Mouse (Mus musculus) adrenal gland, postnatal 25 days (tissue): Measurements from ENCODE around the gene Ttc7b. TPM values are rescaled to one million over a fixed set of nuclear protein-coding genes. Genes with fewer than 3 reads are reported as not detected.

ENCODE experiments used
- DNase-seq: peaks from one replicate; pipeline ENCODE4 v3.0.0; 2021; ENCODE audit warnings: mixed read lengths
- total RNA-seq: library from RNA; stranded (reverse); gene quantifications from 2 replicates; pipeline ENCODE4 v1.2.3, GENCODE M21; 2021

The Ttc7b gene
- total RNA-seq, 1 experiment from 2014 or later, result 92.8 TPM

DNA sequence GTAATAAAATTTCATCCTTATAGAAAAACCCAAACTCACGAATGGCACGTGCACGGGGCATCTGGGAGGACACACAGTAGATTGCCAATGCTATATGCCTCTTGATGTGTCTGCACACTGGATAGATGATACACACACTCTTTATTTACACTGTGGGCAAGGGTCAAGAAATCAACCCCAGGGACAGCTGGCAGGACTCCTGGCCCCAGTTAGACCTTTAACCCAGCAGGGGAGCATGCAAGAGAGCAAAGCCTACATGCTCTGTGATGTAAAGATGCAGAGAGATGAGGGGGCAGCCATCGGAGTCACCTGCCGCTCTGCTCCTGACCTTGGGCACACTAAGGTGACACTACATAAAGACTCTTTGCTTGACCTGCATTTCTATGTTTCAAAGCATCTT, 32.3 kb downstream of the Ttc7b start:
- DNase-seq, result no peak

DNA sequence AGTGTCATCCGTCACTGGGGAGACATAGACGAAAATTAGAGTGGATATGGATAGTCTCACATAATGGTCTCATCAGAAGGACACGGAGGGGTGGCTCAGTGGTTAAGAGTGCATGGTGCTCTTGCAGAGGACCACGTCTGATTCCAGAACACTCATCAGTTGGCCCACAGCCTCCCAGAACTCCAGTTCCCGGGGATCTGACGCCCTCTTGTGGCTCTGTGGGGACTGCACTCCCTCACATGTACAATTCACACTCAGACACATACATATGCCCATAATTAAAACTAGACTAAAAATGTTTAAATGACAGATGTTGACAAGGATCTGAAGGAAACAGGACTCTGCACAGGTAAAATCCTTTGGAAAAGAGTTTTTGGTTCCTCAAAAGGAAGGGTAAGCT, 34.4 kb downstream of the Ttc7b start:
- DNase-seq, result peak; percentile 70

DNA sequence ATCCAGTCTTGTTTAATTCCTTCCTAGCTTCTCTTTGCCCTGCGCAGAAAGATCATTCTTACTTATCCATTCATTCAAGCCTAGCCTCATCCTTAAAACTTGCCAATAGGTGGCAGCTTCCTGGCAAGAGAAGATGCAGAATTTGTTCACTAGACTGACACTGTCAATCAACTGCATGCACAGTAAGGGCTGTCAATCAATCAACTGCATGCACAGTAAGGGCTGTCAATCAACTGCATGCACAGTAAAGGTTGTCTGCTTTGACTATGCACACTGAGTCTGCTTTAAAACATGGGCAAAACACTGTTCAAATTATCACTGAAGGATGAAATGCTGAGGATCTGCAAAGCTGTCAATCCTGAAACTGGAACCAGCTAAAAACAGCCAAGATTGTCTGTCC, 37.6 kb downstream of the Ttc7b start:
- DNase-seq, result no peak

DNA sequence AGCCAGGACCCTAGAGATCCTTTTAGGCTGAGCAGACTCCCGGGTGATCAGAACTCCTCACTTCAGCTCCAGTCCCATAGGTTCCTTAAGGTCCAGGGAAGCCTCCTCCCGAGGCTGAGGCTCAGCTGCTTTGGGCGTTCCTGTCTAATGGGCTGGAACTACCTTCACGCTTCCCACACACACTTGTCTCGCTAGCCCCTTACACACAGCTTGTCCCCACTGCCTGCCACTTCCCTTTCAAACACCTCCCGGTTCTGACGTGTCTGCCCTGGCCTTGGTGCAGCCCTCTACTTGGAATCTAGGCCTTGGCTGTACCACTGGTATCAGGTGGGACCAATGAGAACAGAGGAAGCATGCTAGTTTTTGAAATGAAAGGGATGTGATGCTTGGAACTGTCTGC, 38.4 kb downstream of the Ttc7b start:
- no peak for DNase-seq

DNA sequence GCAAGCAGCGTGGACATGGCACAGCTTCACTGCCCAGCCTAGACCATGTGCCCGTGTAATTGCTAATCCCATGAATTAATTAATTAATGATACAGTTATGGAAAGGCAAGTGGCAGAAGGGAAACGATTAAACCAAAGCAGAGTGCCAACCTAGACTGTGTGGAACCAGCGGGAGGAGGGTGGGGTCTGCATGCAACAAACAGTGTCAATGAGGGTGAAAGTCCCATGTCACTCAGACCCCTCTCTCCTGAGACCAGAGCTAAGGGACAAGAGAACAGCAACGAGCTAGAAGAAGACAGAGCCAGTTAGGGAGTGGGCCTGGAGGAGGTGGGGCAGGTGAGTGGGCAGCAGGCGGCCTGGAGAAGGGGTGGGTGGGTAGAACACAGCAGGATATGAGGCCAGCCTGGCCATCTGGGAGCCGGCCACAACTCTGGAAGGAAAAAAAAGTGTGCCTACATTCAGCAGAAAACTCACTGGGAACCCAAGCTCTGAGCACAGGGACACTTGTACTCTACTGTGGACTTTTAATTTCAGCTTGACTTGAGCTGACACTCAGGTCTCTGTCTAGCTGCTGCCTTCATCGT, 39.1 kb downstream of the Ttc7b start:
- no peak for DNase-seq

DNA sequence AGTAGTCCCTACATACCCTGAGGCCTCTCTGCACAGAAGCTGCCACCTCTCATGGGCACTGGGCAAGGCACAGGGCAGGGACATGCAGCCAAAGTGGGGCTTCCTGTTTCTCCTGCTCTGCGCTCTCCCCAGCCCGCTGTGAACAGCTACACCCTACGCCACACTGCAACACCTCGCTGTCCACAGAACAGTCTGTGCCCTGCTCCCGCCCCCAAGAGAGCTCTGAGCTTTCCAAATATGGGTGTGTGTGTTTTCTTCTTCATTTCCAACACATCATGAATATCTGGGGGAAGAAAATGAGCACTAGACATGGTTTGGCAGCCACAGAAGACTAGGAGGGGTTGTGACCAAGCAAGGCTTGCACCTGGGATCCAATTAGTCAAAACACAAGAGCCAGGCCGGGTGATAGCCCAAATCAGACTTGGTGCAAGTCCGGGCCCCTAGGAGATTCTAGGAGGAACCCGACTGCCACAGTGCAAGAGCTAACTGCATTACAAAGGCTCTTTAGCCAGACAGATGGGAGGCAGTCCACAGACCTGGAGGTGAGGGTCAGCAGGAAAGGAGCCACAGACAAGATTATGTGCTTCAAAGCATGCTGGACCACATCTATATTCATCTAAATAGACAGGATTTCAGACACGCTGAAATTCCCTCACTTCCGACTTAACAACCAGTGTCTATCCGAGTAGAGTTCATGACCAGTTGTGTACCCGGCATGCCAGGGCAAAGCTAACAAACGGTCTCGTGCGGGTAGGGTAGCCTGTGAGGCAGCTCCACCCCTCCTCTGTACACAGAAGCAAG, 39.8 kb downstream of the Ttc7b start:
- DNase-seq, result no peak

DNA sequence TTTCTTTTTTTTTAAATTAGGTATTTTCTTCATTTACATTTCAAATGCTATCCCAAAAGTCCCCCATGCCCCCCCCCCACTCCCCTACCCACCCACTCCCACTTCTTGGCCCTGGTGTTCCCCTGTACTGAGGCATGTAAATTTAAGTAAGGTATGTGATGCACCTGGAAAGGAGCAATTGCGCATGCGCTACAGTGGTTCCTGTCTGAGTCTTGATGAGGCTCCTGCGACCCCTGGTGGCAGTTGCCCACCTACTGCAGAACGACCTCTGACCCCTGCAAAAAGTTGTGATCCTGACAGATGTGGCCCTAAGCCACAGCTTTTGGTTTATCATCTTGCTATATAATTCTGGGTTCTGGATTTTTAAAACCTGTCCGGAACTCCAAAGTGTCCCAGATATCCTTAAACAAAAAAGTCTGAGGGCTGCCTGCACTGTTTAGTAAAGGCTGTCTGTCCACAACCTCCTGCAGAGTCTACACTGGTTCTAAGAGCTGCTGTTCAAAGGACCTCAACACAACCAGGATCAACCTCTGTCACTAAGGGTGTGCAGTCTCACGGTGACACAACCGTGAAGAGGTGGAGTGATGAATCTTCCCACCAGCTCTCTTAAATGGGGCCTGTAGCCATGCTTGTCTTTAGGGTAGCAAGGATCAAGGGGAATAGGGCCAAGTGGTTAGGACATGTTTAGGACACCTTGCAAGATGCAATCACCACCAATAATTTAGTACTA, 40.6 kb downstream of the Ttc7b start:
- DNase-seq, result peak; percentile 38

DNA sequence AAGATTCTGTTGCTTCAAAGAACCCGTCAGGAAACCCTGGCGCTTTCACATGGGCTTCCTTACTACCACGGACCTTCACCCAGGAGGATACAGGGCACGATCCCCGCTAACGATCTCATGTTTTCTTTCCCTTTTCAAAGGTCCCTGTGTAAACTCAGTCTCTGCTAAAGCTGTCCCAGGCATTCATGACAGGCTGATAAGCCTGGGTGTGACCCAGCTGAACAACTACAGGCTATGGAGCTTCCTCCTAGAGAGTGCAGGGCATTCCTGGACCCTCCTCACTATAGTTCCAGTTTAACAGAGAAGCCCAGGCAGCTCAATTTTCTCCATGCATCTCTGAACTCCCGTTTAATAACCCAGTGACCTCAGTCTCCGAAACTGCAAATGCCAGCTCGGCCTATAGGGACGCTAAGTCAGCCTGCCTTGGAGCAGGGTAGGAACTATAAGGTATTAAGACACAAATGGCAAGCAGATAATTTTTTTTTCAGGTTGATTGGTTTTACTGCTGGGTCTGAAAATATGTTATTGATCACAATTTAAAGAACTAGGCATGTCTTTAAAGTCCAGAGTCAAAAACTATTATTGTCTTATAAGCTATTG, 41.3 kb downstream of the Ttc7b start:
- no peak for DNase-seq

DNA sequence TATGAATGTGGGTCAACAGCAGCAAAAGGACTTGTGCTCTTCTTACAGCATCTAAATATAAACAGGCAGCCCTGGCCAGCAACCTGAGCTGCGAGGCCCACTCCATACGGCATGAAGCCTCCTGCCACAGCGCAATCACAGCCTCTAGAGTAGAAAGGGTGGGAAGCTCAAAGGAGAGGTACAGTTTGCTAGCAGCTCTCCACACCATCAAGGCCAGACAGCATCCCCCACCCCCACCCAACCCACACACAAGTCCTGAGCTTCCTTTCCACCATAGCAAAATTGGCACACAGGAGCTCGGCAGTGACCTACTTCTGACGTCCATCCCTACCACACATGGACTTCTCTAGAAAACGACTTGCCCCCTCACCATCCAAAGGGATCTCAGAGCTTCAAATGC, 42.0 kb downstream of the Ttc7b start:
- DNase-seq, result no peak

DNA sequence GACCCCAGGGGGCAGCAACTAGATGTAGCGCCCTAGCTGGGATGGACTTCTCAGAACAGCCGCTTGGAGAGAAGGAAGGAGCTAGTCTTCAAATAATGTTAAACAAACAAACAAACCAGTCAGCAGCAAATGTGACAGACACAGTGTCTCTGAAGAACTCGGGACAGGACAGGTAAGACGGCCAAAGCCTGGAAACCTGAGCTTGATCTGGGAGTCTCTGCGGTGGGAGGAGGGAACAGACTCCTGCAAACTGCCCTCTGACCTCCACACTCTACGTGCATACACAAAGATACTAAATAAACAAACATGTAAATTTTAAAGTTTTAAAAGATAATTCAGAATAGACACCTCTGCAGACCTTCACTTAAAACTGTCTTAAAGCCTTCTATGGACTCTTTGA, 42.5 kb downstream of the Ttc7b start:
- DNase-seq, result no peak

DNA sequence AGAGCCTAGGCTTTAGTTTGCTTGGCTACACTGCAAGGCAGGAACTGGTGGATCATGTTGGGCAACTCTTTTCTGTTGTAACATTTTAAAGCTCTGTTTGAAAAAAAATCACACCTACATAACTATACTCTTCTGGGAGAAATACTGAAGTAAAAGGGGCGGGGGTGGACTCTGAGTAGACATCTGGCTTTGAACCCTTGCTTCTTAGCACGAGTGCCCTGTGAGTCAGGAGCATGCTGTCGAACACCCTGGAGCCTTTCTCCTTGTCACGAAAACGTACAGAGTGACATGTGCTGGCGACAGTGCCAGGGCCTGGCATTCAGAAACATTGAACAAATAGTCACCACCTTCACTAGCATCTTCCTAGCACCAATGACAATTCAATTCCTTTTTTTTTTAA, 43.2 kb downstream of the Ttc7b start:
- DNase-seq, result no peak

DNA sequence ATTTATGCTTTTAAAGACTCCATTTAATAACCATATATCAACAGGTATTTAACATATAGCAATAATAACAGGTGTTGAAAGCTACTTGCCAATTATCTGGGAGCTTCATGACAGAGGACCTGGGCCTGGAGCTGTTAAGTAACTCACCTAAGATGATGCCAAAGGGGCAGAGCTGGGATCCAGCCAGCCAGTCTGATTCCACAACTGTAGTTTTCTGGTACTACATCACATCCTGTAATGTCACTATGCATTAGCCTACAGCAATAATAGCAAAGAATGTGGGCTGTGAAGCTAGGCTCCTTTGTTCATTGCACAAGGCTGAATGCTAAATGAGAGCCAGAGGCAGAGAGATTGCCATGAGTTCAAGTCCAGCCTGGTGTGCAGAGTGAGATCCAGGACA, 44.3 kb downstream of the Ttc7b start:
- no peak for DNase-seq

DNA sequence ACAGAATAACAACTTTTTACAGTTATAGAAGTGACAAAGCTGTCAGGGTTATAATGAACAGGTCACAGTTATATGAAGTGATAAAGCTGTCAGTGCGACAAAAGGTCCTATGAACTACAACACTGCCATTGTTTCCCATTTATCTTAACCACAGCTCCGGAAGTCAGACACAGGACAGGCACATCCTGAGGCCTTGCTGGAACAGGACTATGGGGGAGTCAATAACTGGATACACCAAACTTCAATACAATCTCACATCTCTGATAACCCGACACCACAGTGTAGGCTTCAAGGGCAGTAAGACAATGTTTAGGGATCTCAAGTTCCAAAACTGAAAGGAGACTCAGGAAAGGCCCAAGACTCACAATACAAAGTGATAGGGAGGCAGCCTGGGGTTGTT, 45.1 kb downstream of the Ttc7b start:
- no peak for DNase-seq

DNA sequence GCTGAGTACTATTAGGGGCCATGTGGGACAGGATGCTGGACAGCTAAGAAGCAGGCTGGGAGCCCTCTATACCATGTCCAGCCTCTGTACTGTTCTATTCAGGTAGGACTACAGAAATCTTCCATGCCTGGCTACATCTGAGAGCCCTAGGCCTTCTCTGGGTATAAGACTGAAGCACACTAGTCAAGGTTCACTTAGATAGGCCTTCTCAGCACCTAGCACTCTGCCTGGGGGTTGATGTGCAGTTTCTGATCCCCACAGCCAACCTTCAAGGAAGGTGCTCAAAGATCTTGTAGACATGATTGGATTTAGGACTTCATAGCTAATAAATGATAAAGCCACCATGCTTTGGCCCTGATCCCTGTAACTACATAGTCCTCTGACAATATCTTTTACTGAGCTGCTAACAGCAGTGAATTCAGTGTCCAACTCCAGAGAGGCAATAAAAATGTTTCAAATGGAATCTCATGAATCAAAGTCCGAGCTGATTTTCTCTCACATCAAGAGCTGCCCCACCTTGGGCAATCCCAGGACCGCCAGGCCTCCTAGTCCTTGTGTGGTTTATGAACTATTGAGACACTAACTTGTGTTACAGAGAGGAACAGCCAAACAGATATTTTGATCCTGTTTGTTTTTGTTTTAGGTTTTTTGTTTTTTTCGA, 45.8 kb downstream of the Ttc7b start:
- no peak for DNase-seq

DNA sequence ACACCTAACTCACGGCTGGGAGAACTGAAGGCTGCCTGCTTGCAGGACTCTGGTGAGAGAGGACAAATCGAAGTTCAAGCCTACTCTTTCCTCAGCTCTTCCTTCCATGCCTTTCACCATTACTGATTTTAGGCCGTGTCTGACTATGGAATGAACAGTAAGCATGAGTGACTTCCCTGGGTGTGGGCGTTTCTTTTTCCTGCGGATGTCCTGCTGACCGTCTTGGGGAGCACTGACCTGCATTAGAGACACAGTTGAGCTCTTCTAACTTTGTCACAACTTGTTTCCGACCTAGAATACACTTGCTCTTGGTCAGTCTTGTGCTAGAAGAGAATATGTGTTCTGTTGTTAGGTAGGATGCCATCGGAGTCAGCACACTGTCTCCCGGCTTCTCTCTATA, 50.3 kb downstream of the Ttc7b start:
- no peak for DNase-seq

DNA sequence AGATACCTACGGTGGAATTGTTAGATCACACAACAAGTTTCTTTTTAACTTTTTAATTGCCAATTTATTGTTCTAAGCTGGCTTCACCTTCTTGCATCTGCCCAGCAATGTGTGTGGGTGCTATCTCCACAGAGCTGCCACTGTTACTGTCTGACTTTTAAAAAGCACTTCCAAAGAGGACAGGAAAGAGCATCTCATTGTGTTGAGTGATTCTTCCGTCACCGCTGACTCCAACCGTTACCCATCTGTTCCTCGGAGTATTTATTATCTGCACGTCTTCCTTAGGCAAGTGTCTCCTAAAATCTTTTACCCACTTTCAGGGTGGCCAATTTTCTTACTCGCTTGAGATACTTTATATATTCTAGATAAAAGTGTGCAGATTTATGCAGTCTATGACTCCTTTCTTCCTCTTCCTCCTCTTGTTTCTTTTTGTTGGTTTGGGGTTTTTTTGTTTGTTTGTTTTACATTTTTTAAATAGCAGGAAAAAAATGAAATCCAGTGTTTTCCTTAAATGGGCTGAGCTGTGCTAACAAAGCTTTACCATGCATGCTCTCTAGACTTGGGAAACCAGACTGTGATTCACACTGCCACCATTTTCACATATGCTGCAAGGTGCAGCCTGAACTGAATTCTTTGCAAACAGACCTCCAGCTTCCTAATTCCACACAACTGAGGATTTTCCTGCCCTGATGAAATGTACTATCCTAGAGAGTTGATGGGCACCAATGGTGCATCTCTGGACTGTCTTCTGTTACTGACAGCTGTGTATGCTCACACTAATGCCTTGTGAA, 50.9 kb downstream of the Ttc7b start:
- no peak for DNase-seq

DNA sequence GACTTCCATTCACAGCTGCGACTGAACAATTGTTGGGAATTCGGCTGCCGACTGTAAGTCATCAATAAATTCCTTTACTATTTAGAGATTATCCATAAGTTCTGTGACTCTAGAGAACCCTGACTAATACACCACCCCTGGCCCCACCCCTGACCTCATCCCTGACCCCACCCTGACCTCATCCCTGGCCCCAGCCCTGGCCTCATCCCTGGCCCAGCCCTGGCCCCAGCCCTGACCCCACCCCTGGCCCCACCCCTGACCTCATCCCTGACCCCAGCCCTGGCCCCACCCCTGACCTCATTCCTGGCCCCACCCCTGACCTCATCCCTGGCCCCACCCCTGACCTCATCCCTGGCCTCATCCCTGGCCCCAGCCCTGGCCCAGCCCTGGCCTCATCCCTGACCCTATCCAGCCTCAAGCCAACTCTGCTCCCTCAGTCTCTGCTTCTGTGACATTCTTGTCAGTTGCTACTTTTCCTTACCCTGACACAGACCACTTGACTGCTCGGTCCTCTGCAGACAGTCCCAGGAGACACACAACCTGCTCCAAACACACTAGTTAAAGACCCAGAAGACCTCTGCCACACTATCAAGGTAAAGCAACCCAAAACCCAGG, 55.4 kb downstream of the Ttc7b start:
- DNase-seq, result no peak

DNA sequence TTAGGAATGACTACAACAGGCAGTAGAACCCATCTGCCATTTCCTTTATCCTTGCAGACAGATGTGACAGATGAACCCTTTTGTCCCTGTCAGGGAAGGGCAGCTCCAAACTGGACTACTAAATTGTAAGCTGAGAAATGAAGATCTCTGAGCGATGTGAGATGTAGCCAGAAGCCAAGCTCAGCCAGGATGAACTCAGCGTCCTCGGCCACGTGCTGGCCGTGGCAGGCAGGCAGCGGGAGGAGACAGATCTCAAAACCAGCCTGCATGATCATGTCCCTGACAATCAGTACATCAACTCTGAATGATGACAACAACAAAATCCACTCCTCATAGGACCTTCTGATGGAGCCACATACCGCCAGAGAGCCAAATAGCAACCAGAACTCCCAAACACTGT, 62.9 kb downstream of the Ttc7b start:
- DNase-seq, result no peak

DNA sequence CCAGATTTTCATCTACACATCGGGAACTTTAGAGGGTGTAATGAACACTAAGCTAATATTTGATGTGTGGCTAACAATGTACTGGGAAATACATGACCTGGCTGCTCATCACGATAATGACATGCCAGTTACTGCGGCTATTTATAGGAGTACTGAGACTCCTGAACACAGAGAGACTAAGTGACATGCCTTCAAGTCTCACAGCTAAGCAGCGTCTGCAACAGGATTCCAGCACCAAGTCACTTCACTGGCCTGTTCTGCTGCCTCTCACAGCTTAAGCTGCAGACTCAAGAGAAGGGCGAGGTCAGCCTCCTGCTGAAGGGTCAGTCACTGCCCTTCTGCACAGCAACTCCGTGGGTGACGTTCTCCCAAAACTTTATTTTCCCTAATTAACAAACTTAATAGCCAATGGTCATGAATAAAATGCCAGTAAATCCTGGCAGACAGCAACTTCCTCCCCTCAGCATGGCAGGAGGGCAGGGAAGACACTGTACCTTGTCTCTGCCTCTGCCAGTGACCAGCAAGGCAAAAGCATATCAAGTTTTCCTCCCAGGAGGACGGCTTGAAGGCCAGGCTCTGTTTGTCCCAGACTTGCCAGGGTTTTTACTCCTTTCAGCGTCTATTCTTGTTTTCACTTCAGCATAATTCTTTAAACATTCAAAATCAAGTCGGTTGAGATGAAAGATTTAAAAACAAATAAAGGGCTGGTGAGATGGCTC, 64.2 kb downstream of the Ttc7b start:
- no peak for DNase-seq

DNA sequence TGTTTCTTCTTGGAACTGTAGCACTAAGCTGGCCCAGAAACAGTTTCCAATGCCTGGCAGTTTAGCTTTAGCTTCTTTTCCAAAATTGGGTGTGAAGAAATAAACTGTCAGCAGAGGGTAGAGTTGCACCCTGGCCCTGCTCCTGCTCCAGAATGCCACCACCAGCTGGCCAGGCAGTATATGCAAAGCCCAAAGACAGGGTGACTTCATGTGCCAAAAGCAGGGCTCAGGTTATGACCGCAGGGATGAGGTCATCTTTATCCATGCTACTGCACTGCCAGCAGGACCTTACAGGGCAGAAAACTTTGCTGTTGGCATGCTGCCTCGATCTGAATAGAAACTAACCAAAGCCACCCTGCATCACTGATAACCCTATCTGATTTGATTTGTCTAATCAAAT, 65.2 kb downstream of the Ttc7b start:
- peak; percentile 52 for DNase-seq
